Mouse (Mus musculus) kidney, adult 2 months (tissue): ENCODE results near the gene Rtl9.

Source experiments
- CTCF ChIP-seq: fragments of 200-500 bp; conservative IDR thresholded peaks from 2 replicates; pipeline ENCODE4 v1.5.1; 2011; ENCODE audit warnings: low read depth, mild to moderate bottlenecking, control low read depth, low read length, moderate library complexity, mixed read lengths; ENCODE audit not compliant: insufficient read depth, insufficient read length
- POLR2A ChIP-seq: fragments of 200-500 bp; IDR thresholded peaks from one replicate; pipeline ENCODE4 v1.6.1; 2011; ENCODE audit warnings: low read depth, low read length, control low read depth

- TF ChIP-seq CTCF = no peak
- no peak for TF ChIP-seq POLR2A
These were observed 35.6 kb upstream of the Rtl9 start for GRCm38 (mm10) chrX:143063780-143064179.
